Mouse (Mus musculus): ENCODE measurements around the gene Upf3b.
A peak's percentile ranks its signal among the peaks of the same experiment; 100 is the strongest.
"Not testable (repeated sequence)": the region's sequence is repeated elsewhere in the genome, so short reads cannot be mapped to it uniquely, and the experiment has no call there.

Gene Upf3b

GRCm38 (mm10) chrX:37080345-37080744, 29.8 kb downstream of the Upf3b start:
- not testable (repeated sequence) for DNase-seq (ENCODE audit: low spot score in 2 of 2)

- DNase-seq (ENCODE audit: low spot score in 2 of 2): no peak
Measured at GRCm38 (mm10) chrX:37076651-37077050, 33.5 kb downstream of the Upf3b start.

GRCm38 (mm10) chrX:37074262-37074892, 35.7 kb downstream of the Upf3b start:
- peak in 1 of 2 experiments; percentile 69 for DNase-seq (ENCODE audit: low spot score in 2 of 2)

- no peak for DNase-seq (ENCODE audit: low spot score in 2 of 2)
Measured at GRCm38 (mm10) chrX:37068766-37069165, 41.4 kb downstream of the Upf3b start.

- no peak for DNase-seq (ENCODE audit: low spot score in 2 of 2)
Measured at GRCm38 (mm10) chrX:37067299-37067698, 42.8 kb downstream of the Upf3b start.

GRCm38 (mm10) chrX:37063902-37064301, 46.2 kb downstream of the Upf3b start:
- DNase-seq (ENCODE audit: low spot score in 2 of 2): no peak

GRCm38 (mm10) chrX:37048890-37049823, 61.0 kb downstream of the Upf3b start:
- no peak for DNase-seq (ENCODE audit: low spot score in 2 of 2)

- DNase-seq (ENCODE audit: low spot score in 2 of 2): no peak
Measured at GRCm38 (mm10) chrX:37048066-37048889, 61.8 kb downstream of the Upf3b start, which contains the start of gene Sowahd. Sowahd (plus strand) TSS chrX:37048845.

GRCm38 (mm10) chrX:37042726-37043125, 67.4 kb downstream of the Upf3b start:
- DNase-seq (ENCODE audit: low spot score in 2 of 2): peak in 1 of 2 experiments; percentile 71
